Mouse (Mus musculus): ENCODE measurements at regions not wholly inside any gene's neighbourhood (a gene's known extent, or its start where the extent isn't known, plus 50 kb on each side); places are given as distances from the start of the nearest gene placed in this dataset.

GRCm38 (mm10) chr5:126023906-126024305 lies 492.3 kb downstream of the Tmem132b start:
- no peak for DNase-seq

GRCm38 (mm10) chr5:126034846-126035245 lies 503.3 kb downstream of the Tmem132b start:
- peak; percentile 28 for DNase-seq

- no peak for DNase-seq
These were observed 505.1 kb downstream of the Tmem132b start for GRCm38 (mm10) chr5:126036686-126037085.

GRCm38 (mm10) chr5:126045761-126046160 lies 514.2 kb downstream of the Tmem132b start:
- no peak for DNase-seq

- no peak for DNase-seq
These were observed 532.1 kb downstream of the Tmem132b start for GRCm38 (mm10) chr5:126063644-126064043.

- DNase-seq: peak; percentile 75
These were observed 547.8 kb downstream of the Tmem132b start for GRCm38 (mm10) chr5:126079281-126079838.

- DNase-seq: peak; percentile 69
These were observed 556.8 kb downstream of the Tmem132b start for GRCm38 (mm10) chr5:126088251-126088914.

GRCm38 (mm10) chr5:126093196-126093595 lies 561.6 kb downstream of the Tmem132b start:
- DNase-seq: peak; percentile 41

GRCm38 (mm10) chr5:126096616-126097261 lies 565.2 kb downstream of the Tmem132b start:
- DNase-seq: peak; percentile 52

- DNase-seq: no peak
These were observed 565.7 kb downstream of the Tmem132b start for GRCm38 (mm10) chr5:126097262-126097628.

GRCm38 (mm10) chr5:126098433-126098832 lies 566.9 kb downstream of the Tmem132b start:
- DNase-seq: no peak

GRCm38 (mm10) chr5:126099931-126100330 lies 568.4 kb downstream of the Tmem132b start:
- DNase-seq: no peak

GRCm38 (mm10) chr5:126104464-126104863 lies 572.9 kb downstream of the Tmem132b start:
- no peak for DNase-seq

- DNase-seq: no peak
These were observed 573.3 kb downstream of the Tmem132b start for GRCm38 (mm10) chr5:126104883-126105282.

GRCm38 (mm10) chr5:126105446-126105845 lies 573.9 kb downstream of the Tmem132b start:
- DNase-seq: no peak

GRCm38 (mm10) chr5:126107020-126107419 lies 575.4 kb downstream of the Tmem132b start:
- DNase-seq: no peak

GRCm38 (mm10) chr5:126108837-126109236 lies 577.3 kb downstream of the Tmem132b start:
- DNase-seq: no peak

- DNase-seq: no peak
These were observed 585.7 kb downstream of the Tmem132b start for GRCm38 (mm10) chr5:126117291-126117690.

- DNase-seq: no peak
These were observed 586.4 kb downstream of the Tmem132b start for GRCm38 (mm10) chr5:126117906-126118521.

- peak; percentile 90 for DNase-seq
These were observed 587.2 kb downstream of the Tmem132b start for GRCm38 (mm10) chr5:126118731-126119130.

- DNase-seq: peak; percentile 58
These were observed 591.6 kb downstream of the Tmem132b start for GRCm38 (mm10) chr5:126123216-126123615.

- DNase-seq: peak; percentile 82
These were observed 595.9 kb downstream of the Tmem132b start for GRCm38 (mm10) chr5:126127486-126127885.

GRCm38 (mm10) chr5:126148908-126149307 lies 617.3 kb downstream of the Tmem132b start:
- DNase-seq: no peak
